In the genomic region with DNA sequence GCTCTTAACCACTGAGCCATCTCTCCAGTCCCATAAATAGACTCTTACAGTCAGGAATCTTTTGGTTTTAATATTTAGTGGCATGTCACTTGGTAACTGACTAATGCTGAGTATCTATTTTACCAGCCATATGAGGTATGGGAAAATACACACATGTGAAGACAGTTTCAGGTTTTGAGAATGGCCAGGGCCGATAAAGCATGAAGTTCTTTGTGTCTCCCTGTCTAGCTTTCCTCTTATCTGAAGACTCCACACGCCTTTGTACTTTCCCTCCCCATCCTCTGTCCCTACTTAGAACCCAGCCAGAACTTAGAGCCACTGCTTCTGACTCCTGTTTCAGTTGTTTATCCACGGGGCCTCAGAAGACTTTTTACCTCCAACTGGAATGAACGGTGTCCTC, we compare ENCODE assay signal across 21 mouse cellular contexts.
A peak's percentile ranks its signal among the peaks of the same experiment; 100 is the strongest.
DNase-seq lines count a peak whose midpoint lies in the region; ATAC-seq lines count a peak whose summit lies in the region.
"Had no signal": no experiment of that assay in that cellular context is flagged by ENCODE, and none has a peak within 500 bp of the region (broad histone marks: within the 10 kb centered on the region; RNA-seq: fewer than 3 reads in every experiment).

No protein-coding gene starts in this region.

- H3K27me3 ChIP-seq in heart, embryonic 10.5 days (ENCODE audit: insufficient read depth, poor library complexity, severe bottlenecking) = no peaks in the 10 kb centered on the region
- no peaks in the 10 kb centered on the region for H3K27me3 ChIP-seq in neural tube, embryonic 13.5 days
- H3K27me3 ChIP-seq in liver, embryonic 12.5 days (replicated peaks) = no peaks in the 10 kb centered on the region
- H3K27me3 ChIP-seq: hindbrain, embryonic 15.5 days; midbrain, embryonic 15.5 days had no signal

- H3K9me3 ChIP-seq in heart, embryonic 10.5 days = no peaks in the 10 kb centered on the region
- no peaks in the 10 kb centered on the region for H3K9me3 ChIP-seq in neural tube, embryonic 13.5 days
- H3K9me3 ChIP-seq in liver, embryonic 12.5 days (replicated peaks) = no peaks in the 10 kb centered on the region
- H3K9me3 ChIP-seq: hindbrain, embryonic 15.5 days; midbrain, embryonic 15.5 days had no signal

- 51% methylated on average over 4 of the region's 4 CpGs for WGBS in heart, embryonic 10.5 days
- WGBS in neural tube, embryonic 13.5 days = 86% methylated on average over 4 of the region's 4 CpGs
- WGBS in liver, embryonic 12.5 days (ENCODE audit: insufficient replicate concordance) = 22% methylated on average over 4 of the region's 4 CpGs

- H3K4me2 ChIP-seq in neural tube, embryonic 13.5 days = no peak overlapping the region
- peak overlapping the region; percentile 59 for H3K4me2 ChIP-seq in liver, embryonic 12.5 days
- H3K4me2 ChIP-seq: hindbrain, embryonic 15.5 days; lung, embryonic 14.5 days; midbrain, embryonic 15.5 days had no signal

- H3K4me3 ChIP-seq in heart, embryonic 10.5 days = no peak overlapping the region
- H3K4me3 ChIP-seq in neural tube, embryonic 13.5 days = no peak overlapping the region
- peak overlapping the region; percentile 18 for H3K4me3 ChIP-seq in liver, embryonic 12.5 days
- H3K4me3 ChIP-seq: hindbrain, embryonic 15.5 days; layer of hippocampus, adult 2 months; midbrain, embryonic 15.5 days had no signal

- H3K36me3 ChIP-seq in heart, embryonic 10.5 days = peaks cover 12% of the 10 kb centered on the region
- peaks cover 11% of the 10 kb centered on the region for H3K36me3 ChIP-seq in neural tube, embryonic 13.5 days
- peaks cover 16% of the 10 kb centered on the region for H3K36me3 ChIP-seq in liver, embryonic 12.5 days
- H3K36me3 ChIP-seq: midbrain, embryonic 15.5 days had no signal

- no peak for ATAC-seq in neural tube, embryonic 13.5 days (ENCODE audit: low read depth)
- ATAC-seq in liver, embryonic 12.5 days = peak; percentile 93
- ATAC-seq: CD4-positive, CD25-positive, alpha-beta regulatory T cell, adult 4 months; intestine, postnatal 0 days; midbrain, embryonic 15.5 days had no signal

- DNase-seq in heart, embryonic 10.5 days (ENCODE audit: low spot score) = peak; percentile 82
- DNase-seq in heart, adult 8-10 months (ENCODE audit: low spot score) = no peak
- DNase-seq in neural tube, embryonic 10.5 days (ENCODE audit: extremely low spot score, low spot score) = no peak
- no peak for DNase-seq in kidney, adult 18-20 months
- no peak for DNase-seq in ovary, postnatal 14 days (ENCODE audit: low spot score)
- DNase-seq in kidney, postnatal 25 days = no peak
- DNase-seq: adrenal gland, adult 2 months; cerebellum, adult 18-20 months; cerebellum, postnatal 36 days; gastrocnemius, postnatal 10 days; lung, embryonic 14.5 days; thymus, postnatal 25 days had no signal

- peak overlapping the region; percentile 79; the same call in 1 of the 2 replicates for H3K27ac ChIP-seq in heart, embryonic 10.5 days
- H3K27ac ChIP-seq in neural tube, embryonic 13.5 days (replicated peaks) = 0 out of 2 replicates have a peak overlapping the region, but pooled peaks have one; percentile 7
- peak overlapping the region; percentile 79 for H3K27ac ChIP-seq in liver, embryonic 12.5 days
- H3K27ac ChIP-seq: hindbrain, embryonic 15.5 days; kidney, postnatal 0 days; layer of hippocampus, adult 2 months; macrophage; midbrain, embryonic 15.5 days had no signal

- H3K9ac ChIP-seq in neural tube, embryonic 13.5 days = no peak overlapping the region
- H3K9ac ChIP-seq in liver, embryonic 12.5 days = peak overlapping the region; percentile 50
- H3K9ac ChIP-seq: hindbrain, embryonic 15.5 days; lung, embryonic 14.5 days; midbrain, embryonic 15.5 days had no signal

- peaks cover 10% of the 10 kb centered on the region; the same call in 1 of the 2 replicates for H3K4me1 ChIP-seq in heart, embryonic 10.5 days
- peaks cover 21% of the 10 kb centered on the region for H3K4me1 ChIP-seq in neural tube, embryonic 13.5 days (replicated peaks)
- H3K4me1 ChIP-seq in liver, embryonic 12.5 days = peaks cover 58% of the 10 kb centered on the region

Comparison
In these comparisons a context has a peak if more than half of its experiments do, and no peak if none do; other contexts are left out.
1. H3K27ac ChIP-seq: peak in every context shown above with its lines; median percentile 79 in heart, embryonic 10.5 days; 79 in liver, embryonic 12.5 days; 7 in neural tube, embryonic 13.5 days.